Mouse (Mus musculus): Measurements from ENCODE around the gene Ccdc153.

DNA sequence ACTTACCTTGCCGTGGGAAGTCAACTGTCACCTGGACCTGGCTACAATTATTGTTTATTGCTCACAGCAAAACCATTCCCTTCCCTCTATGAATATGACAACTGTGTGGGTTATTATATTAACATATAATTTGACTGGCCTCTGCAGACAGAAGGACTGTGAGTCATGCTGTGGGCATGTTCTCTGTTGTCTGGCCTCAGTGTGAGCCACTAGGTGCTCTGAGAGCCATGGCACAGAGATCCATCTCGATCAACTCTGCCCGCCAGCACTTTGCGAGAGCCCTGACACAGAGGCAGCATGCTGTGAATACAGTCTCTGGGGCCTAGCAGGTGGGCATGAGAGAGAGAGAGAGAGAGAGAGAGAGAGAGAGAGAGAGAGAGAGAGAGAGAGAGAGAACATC, 29.5 kb downstream of the Ccdc153 start:
- TF ChIP-seq EP300 (IDR thresholded peaks at IDR 0.05; ENCODE audit: low read depth) (no peak), CTCF (IDR thresholded peaks at IDR 0.05; ENCODE audit: low read depth) (no peak)

Data from liver, embryonic 14.5 days (tissue).